Mouse (Mus musculus) frontal cortex, postnatal 14 days (tissue): Measurements from ENCODE around the gene Tmem251.

Experiments
- DNase-seq, 2 experiments: peaks; one replicate each; pipeline ENCODE4 v3.0.0; 2022; ENCODE audit warnings: low spot score in 2 of 2

The Tmem251 gene

GRCm38 (mm10) chr12:102756304-102756703, 12.7 kb downstream of the Tmem251 start:
- DNase-seq, result no peak

GRCm38 (mm10) chr12:102757055-102757688, 13.6 kb downstream of the Tmem251 start:
- no peak for DNase-seq

DNA sequence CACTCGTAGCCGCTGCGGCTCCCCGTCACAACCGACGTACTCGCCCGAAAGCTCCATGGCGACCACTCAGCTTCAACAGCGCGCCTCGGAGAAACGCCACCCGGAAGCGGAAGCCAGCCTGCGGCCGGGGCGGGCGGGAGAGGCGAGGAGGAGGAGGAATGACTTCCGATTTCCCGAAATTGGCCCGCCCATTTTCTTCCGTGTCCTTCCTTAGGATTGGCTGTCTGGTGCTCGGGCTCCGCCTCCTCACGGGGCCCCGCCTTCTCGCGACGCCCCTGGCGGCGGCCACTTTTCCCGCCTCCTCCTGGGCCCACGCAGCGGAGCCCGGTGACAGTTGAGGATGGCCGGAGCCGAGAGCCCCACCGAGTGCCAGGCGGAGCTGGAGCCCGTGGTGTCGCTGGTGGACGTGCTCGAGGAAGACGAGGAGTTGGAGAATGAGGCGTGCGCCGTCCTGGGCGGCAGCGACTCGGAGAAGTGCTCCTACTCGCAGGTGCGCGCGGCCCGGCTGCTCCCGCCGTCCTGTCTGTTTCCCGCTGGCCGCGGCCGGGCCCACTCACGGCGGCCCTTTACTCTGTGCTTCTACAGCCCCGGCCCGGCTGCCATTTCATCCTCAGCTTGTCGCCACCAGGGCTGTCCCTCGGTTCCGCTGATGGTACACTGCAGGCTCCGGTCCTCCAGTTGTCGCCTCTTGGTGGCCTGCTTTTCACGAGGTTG, 14.3 kb downstream of the Tmem251 start, which contains the start of the genes Gm28051, Gon7 and Ubr7:
Gm28051 (minus strand) TSS at position 77 of the 714 bp plus-strand sequence.
Gon7 (minus strand) TSS at position 115 of the 714 bp plus-strand sequence.
Ubr7 (plus strand) TSS at position 279 of the 714 bp plus-strand sequence.
- DNase-seq, result peak; percentile 95

GRCm38 (mm10) chr12:102758403-102758756, 14.8 kb downstream of the Tmem251 start, which contains the start of gene Gm20604:
Gm20604 (minus strand) TSS chr12:102758672.
- DNase-seq, result no peak

GRCm38 (mm10) chr12:102758936-102759335, 15.4 kb downstream of the Tmem251 start:
- DNase-seq, result no peak

DNA sequence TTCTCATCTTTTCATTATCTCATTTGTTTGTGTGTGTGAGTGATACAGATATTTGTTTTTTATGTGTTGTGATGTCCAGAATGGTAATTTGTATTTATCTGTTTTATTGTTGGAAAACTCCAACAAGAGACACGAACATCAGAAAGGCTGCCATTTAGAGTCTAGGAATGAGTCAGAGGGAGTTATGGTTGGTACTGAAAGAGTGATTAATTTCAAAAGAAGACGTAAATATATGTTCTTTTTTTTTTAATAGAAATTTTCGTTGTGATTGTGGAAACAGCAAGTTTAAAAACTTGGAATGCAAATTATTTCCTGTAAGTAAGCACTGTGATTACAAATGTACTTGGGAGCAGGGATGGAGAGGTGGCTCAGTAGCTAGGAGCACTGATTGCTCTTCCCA, 18.1 kb downstream of the Tmem251 start:
- no peak for DNase-seq

DNA sequence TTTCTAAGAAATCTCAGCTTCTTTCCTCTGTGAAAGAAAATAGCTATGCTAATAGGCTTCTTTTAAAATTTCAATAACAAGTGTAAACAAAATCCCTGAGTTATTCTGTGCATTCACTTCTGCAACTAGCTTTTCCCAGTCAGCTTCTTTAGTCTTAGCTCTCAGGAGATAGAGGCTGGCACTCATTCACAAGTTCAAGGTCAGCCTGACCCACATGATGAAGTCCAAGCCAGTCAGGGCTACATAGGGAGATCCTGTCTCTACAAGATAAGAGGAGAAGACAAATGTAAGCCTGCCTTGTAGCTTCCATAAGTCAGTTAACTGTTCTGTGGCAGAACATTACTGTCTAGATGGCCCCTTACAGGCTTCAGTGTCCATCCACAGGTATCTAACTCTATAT, 20.1 kb downstream of the Tmem251 start:
- no peak for DNase-seq

DNA sequence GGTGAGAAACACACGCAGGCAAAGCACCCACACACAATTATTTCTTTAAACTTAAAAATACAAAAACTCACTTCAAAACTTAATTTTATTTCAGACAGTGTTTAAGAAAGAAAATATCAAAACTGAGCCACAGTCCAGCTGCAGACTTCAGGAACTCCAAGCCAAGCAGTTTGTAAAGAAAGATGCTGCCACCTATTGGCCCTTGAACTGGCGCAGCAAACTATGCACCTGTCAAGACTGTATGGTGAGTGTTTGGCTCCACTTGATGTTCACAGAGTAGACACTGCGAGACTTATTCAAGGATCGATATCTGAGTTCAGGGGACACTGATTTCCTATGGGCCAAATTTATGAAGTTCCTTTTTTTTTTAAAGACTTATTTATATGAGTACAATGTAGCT, 25.4 kb downstream of the Tmem251 start:
- no peak for DNase-seq

GRCm38 (mm10) chr12:102771601-102772000, 28.0 kb downstream of the Tmem251 start:
- DNase-seq, result no peak

DNA sequence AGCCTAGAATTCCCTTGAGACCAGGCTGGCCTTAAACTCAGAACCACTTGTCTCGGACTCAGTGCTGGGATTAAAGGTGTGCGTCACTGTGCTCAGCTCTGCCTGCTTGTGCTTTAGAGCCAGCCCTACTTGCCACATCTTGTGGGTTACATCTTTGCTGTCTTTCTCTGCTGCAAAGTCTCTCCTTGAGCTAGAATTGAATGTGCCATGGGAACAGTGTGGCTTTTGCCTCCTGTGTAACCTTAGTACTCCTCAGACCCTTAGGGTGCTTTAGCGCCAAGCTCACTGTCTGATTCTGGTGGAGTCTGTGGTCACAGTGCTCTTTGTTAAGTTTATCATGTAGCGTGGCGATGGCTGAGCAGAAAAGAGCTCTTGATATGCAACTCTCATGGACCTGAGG, 29.1 kb downstream of the Tmem251 start:
- DNase-seq, result no peak

- no peak for DNase-seq
These were observed 32.5 kb downstream of the Tmem251 start for GRCm38 (mm10) chr12:102776035-102776434.

DNA sequence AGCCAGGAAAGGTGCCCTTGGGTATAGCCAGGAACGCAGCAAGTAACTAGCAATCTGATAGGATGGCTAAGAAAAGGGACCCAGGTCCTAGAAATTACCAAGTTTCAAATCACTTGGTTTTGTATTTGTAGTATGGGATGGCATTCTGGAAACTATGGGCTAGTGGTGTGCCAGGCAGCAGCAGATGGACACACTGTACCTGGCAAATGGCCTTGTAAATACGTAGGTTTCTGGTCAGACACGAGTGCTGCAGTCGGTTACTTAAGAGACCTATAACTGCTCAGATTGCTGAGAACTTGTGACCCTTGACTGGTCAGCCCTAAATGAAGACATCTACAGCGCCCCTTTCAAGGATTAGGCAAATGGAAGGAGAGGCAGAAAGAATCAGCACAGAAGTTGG, 34.6 kb downstream of the Tmem251 start:
- DNase-seq, result no peak

- DNase-seq, result no peak
These were observed 35.9 kb downstream of the Tmem251 start for GRCm38 (mm10) chr12:102779452-102779851.

- DNase-seq, result no peak
These were observed 39.3 kb downstream of the Tmem251 start for GRCm38 (mm10) chr12:102782841-102783240.

GRCm38 (mm10) chr12:102784899-102785592, 41.5 kb downstream of the Tmem251 start:
- DNase-seq, result no peak

- no peak for DNase-seq
These were observed 42.0 kb downstream of the Tmem251 start for GRCm38 (mm10) chr12:102785593-102785985.

DNA sequence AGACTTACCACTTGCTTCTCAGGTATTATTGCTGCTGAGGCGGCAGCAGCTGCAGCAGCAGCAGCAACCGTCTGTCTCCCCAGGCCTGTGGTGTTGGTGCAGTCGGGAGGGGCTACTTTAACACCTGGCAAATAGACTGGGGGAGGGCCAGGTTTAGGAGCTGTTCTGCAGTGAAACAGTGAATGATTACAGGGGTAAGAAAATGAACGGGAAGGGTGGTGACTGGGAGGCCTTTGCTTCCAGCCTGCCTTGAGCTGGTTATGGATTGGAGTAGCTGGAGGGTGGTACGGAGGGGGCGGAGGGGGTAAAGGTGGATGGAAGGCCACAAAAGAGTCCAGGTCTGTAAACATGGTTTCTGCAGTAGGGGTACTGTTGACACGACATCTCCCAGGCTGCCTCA, 44.4 kb downstream of the Tmem251 start:
- no peak for DNase-seq
